Mouse (Mus musculus): ENCODE data around the gene Tnpo1.

Gene Tnpo1

DNA sequence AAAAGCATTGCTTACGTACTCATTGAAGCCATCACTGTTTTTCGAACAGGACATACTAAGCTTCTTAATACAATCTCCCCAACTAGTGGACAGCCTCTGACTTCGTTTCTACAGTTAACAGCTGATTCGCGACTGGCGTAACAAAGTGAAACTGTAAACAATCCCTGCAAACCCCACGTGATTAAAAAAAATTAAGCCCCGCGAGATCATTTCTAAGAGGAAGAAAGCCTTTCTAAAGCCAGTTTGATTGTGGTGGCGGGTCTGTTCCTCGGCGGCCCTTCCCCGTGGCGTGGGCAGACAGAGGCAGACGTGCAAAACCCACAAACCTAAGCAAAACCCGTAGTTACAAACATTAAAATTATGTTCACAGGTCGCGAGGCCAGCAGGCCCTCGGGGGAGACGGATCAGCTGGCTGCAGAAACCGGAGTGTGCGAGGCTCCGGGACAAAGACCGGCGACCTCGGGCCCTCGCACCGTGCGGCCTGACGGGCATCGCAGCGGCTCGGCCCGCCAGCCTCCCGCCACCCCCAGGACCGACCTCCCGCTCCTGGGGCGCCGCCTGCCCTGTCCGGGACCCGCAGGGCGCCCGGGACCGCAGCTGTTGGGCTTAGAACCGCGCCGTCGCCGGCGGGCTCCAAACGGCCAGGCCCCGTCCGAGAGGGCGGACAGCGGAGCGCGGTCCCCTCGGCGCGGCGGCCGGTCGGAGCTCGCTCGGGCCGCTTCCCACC, 535 bp downstream of the Tnpo1 start:
- DNase-seq (ENCODE audit: low spot score in 2 of 2): peak; percentile 76 to 80

- DNase-seq (ENCODE audit: low spot score in 2 of 2): no peak
Observed at GRCm38 (mm10) chr13:98924897-98925485, 1.2 kb downstream of the Tnpo1 start.

DNA sequence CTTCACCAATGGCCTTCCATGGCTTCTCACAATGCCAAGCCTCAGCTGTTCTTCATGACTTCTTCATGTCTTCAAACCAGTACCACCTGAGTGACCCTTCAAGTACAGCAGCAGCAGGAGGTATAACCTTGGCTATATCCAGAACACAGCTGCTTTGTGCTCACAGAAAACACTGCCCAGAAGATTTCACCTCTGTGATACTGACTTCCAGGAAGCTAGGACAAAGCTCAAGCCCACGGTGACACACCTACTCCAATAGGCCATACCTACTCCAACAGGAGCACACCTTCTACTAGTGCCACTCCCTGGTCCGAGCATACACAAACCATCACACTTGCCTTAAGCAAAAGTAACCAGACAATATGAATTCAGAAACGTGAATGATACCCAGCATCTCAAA, 3.4 kb downstream of the Tnpo1 start:
- DNase-seq (ENCODE audit: low spot score in 2 of 2): no peak

DNA sequence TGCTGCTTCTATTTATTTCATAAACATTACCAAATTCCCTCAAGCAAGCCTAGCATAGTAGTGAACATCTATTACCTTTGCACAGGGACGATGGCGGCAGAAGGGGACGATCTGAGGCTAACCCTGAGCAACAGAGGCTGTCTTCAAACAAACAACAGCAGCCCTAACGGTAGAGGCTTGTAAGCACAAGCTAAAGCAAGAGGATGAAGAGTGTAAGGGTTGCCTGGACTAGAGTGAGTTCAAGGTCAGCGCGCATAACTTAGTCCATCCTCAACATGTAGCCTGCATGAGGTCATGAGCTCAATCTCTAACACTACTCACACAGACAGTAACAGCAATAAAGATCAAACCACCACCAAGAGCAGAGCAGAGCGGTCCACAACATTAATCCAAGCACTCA, 4.9 kb downstream of the Tnpo1 start:
- DNase-seq (ENCODE audit: low spot score in 2 of 2): no peak

- DNase-seq (ENCODE audit: low spot score in 2 of 2): no peak
Observed at GRCm38 (mm10) chr13:98920300-98920699, 5.9 kb downstream of the Tnpo1 start.

- no peak for DNase-seq (ENCODE audit: low spot score in 2 of 2)
Observed at GRCm38 (mm10) chr13:98919695-98920094, 6.5 kb downstream of the Tnpo1 start.

GRCm38 (mm10) chr13:98917851-98918250, 8.3 kb downstream of the Tnpo1 start:
- peak; percentile 30 to 32 for DNase-seq (ENCODE audit: low spot score in 2 of 2)

GRCm38 (mm10) chr13:98915591-98915990, 10.6 kb downstream of the Tnpo1 start:
- no peak for DNase-seq (ENCODE audit: low spot score in 2 of 2)

DNA sequence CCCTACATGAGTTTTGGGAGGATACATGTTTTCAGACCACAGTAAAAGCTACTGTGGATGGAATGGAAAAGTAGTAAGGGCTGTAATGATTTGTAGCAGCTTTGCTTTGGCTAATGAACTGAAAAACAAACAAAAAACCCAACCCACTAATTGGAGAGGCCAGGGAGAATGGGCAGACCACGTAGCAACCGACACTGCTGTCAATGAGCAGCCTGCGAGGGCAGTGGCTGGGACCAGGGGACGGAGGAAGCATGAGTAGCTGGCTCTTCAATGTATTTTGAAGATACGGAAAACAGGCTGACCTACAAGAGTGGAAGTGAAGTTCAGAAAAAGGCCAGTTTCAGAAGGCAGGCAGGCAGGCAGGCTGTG, 11.4 kb downstream of the Tnpo1 start:
- no peak for DNase-seq (ENCODE audit: low spot score in 2 of 2)

DNA sequence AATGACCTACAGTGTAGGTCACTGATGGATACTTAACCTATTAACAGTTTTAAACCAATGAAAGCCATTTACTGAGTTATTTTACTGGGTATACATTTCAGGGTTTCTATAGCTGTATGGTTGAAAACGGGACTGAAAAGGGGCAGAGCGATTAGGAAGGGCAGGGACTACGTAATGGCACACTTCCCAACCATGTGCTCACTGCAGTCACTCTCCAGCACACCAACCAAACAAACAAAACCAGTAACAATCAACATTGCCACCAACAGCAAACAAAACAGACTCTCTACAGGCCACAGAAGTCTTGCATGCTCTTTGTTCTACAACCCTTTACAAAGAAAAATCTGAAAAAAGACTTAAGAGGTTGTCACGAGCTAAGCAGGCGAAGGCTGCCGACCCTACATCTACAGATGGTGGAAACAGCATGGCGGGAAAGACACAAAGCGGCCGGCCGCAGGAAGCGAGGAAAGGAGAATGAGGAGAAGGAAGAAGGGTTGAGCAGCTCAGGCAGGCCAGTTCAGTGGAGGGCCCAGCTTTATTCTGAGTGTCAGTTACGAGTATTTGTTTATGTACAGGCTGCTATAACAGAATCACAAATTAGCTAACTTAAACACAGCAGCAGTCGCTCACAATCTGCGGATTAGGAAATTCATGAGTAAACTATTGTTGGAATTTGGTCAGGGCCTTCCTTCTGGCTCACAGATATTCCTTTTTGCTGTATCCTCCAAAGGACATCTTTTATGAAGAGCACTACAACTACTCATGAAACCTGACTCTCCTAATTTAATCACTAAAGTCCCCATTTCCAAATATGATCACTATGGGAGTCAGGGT, 12.0 kb downstream of the Tnpo1 start:
- no peak for DNase-seq (ENCODE audit: low spot score in 2 of 2)

GRCm38 (mm10) chr13:98913196-98913595, 13.0 kb downstream of the Tnpo1 start:
- DNase-seq (ENCODE audit: low spot score in 2 of 2): no peak

- DNase-seq (ENCODE audit: low spot score in 2 of 2): no peak
Observed at GRCm38 (mm10) chr13:98912602-98913001, 13.6 kb downstream of the Tnpo1 start.

- DNase-seq (ENCODE audit: low spot score in 2 of 2): no peak
Observed at GRCm38 (mm10) chr13:98910801-98911200, 15.4 kb downstream of the Tnpo1 start.

DNA sequence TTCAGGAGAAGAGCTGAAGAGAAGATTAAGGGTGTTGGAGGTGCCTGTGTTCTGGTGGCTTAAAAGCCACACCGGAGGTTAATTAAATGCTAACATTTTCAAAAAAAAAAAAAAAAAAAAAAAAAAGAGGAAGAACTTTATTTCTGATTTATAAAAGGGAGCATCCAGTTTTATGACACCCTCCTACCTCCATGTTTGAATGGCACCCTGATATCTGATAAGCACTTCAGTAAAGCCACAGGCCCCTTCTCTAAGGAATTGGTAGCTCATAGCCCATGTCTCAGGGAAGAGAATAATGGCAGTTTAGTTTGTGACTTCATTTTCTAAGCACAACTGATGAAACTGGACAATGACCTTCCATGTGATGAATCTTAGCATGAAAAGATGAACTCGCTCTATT, 21.6 kb downstream of the Tnpo1 start:
- DNase-seq (ENCODE audit: low spot score in 2 of 2): no peak

DNA sequence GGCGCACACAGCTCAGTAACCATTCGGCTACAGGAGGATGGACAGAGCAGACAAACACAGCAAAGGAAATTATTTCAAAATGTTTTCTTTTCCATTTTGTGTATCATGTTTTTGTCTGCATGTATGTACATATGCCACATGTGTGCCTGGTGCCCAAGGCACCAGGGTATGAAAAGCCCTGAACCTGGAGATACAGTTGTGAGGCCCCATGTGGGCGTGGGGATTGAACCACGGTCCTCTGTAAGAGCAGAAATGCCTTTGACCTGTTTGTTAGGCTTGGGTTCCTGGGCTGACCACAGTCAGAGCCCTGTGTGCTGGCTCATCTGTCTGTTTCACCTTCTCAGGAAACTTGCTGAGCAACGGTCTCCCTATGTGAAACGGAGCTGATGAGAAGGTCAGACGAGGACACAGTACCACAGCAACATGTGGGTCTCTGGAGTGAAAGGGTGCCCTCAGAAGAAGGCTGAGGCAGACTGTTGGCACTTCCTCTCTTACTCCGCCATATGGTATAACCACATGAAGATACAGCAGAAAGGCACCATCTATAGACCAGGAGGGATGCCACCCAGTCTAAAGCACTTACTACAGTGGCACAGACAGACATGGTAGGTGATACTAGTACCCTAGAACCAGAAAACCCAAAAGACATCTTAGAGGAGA, 23.7 kb downstream of the Tnpo1 start:
- no peak for DNase-seq (ENCODE audit: low spot score in 2 of 2)

DNA sequence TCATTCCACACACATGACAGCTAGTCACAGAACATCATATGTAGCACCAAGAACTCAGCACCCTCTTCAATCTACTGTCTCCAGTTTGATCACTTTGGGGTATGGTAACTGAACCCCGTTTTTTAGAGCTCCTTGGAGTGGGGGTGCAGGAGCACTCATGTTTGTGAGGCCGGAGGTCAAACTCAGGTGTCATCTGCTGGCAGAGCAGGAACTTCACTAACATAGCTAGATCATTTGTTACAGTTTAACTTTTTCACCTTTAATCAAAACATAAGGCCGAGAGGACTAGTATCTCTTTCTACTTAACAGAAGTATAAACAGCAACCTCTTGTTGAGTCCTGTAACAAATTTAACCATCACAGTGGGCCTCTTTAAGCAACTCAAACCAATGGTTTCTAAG, 26.6 kb downstream of the Tnpo1 start:
- DNase-seq (ENCODE audit: low spot score in 2 of 2): no peak

GRCm38 (mm10) chr13:98897577-98897976, 28.6 kb downstream of the Tnpo1 start:
- DNase-seq (ENCODE audit: low spot score in 2 of 2): no peak

DNA sequence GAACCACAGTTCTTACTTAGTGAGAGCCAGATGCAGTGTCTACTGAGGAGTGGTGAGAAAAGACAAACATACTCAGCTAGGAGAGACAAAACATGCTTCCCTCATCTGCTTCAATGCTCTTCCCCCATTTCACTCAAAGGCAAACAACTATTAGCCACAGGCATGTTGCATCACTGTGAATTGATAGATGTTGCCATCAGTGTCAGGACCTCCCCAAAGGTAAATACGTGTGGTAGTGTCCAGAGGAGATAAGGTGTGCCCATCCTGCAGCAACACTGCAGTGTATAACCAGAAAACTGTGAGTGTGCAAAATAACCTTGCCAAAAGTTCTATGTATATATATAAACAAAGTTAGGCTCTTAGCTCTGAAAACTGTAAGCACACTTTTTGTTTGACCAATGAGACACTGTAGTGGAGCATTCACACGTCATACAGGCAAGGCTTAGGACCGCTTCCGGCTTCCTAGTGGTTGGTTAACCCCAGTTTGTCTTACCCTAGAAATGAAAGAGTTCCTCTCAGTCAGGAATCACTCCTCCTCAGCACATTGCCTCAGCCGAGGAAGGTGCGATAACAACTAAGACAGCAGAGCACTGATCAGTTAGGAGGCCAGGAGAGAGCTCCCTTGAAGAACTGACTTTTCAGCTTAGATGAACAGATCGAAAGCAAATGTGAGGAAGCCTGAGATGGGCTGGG, 29.6 kb downstream of the Tnpo1 start:
- no peak for DNase-seq (ENCODE audit: low spot score in 2 of 2)

GRCm38 (mm10) chr13:98896013-98896412, 30.2 kb downstream of the Tnpo1 start:
- no peak for DNase-seq (ENCODE audit: low spot score in 2 of 2)

DNA sequence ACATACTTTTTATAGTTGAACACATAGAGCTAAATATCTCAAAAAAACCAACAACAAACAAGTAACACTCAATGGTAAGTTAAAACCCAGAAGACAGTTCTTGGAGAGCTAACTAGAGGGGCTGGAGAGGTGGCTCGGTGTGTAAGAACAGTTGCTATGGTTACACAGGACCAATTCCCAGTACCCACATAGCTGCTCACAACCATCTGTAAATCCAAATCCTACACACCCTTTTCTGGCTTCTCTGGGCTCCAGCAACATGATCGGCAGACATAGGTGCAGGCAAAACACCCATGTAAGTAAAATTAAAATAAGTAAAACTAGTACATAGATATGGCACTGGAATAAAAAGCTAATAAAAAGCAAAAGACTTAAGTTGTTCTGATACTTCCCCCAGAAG, 31.3 kb downstream of the Tnpo1 start:
- DNase-seq (ENCODE audit: low spot score in 2 of 2): no peak

- DNase-seq (ENCODE audit: low spot score in 2 of 2): no peak
Observed at GRCm38 (mm10) chr13:98891443-98891842, 34.7 kb downstream of the Tnpo1 start.

- DNase-seq (ENCODE audit: low spot score in 2 of 2): peak; percentile 80 to 83
Observed at GRCm38 (mm10) chr13:98890871-98891219, 35.3 kb downstream of the Tnpo1 start.

Measured in heart, adult 9 months (tissue).